10 mouse cellular contexts compared by ENCODE assay signal in genomic region chr2:44242628-44243255, GRCm38 (mm10).
DNase-seq lines count a peak whose midpoint lies in the region; ATAC-seq lines count a peak whose summit lies in the region.
"Had no signal": no experiment of that assay in that cellular context is flagged by ENCODE, and none has a peak within 500 bp of the region (broad histone marks: within the 10 kb centered on the region; RNA-seq: fewer than 3 reads in every experiment).

No protein-coding gene starts in this region.

- H3K4me2 ChIP-seq in heart, embryonic 11.5 days = no peak overlapping the region

- ATAC-seq in heart, embryonic 11.5 days (replicated peaks; ENCODE audit: insufficient number of reproducible peaks, low FRiP score, low TSS enrichment) = no peak

- no peaks in the 10 kb centered on the region for H3K4me1 ChIP-seq in heart, embryonic 11.5 days (ENCODE audit: control insufficient read depth, insufficient read depth, low read length)
- H3K4me1 ChIP-seq in limb, embryonic 10.5 days = no peaks in the 10 kb centered on the region

- H3K9me3 ChIP-seq in heart, embryonic 11.5 days (replicated peaks; ENCODE audit: control insufficient read depth, low read length) = no peaks in the 10 kb centered on the region
- no peaks in the 10 kb centered on the region for H3K9me3 ChIP-seq in limb, embryonic 10.5 days (replicated peaks)

- H3K27ac ChIP-seq in heart, embryonic 11.5 days (ENCODE audit: low read depth, low read length) = no peak overlapping the region
- no peak overlapping the region for H3K27ac ChIP-seq in limb, embryonic 10.5 days

- 80% methylated on average over 15 of the region's 15 CpGs for WGBS in heart, embryonic 11.5 days (ENCODE audit: insufficient replicate concordance)
- WGBS in limb, embryonic 10.5 days = 93% methylated on average over 15 of the region's 15 CpGs

- no peak overlapping the region for H3K4me3 ChIP-seq in heart, embryonic 11.5 days (ENCODE audit: low read depth, low read length)
- H3K4me3 ChIP-seq in limb, embryonic 10.5 days = no peak overlapping the region

- DNase-seq in heart, adult 11 months = peak; percentile 90
- peak; percentile 27 to 44 for DNase-seq in right cerebral cortex, adult 2 months (ENCODE audit: low spot score in 2 of 2)
- DNase-seq in right cerebral cortex, postnatal 25 days = no peak
- peak; percentile 21 to 35 for DNase-seq in left cerebral cortex, postnatal 10 days (ENCODE audit: extremely low spot score in 1 of 2, low spot score in 2 of 2)
- no peak for DNase-seq in limb, embryonic 10.5 days (ENCODE audit: low spot score)
- DNase-seq in testis, postnatal 10 days (ENCODE audit: low spot score) = no peak
- no peak for DNase-seq in embryo, embryonic 10.5 days (ENCODE audit: low spot score)
- DNase-seq: cerebellum, postnatal 36 days had no signal

- H3K9ac ChIP-seq in heart, embryonic 11.5 days (ENCODE audit: low read depth, low read length) = no peak overlapping the region

- intact Hi-C loops in left cerebral cortex, postnatal 10 days (cut with DNase I) = no loop called here

- no peaks in the 10 kb centered on the region for H3K36me3 ChIP-seq in heart, embryonic 11.5 days (ENCODE audit: control insufficient read depth, insufficient read depth, low read length)
- no peaks in the 10 kb centered on the region for H3K36me3 ChIP-seq in limb, embryonic 10.5 days

- H3K27me3 ChIP-seq in heart, embryonic 11.5 days (ENCODE audit: control insufficient read depth, insufficient read depth, low read length) = no peaks in the 10 kb centered on the region
- H3K27me3 ChIP-seq in limb, embryonic 10.5 days (ENCODE audit: low read depth, poor library complexity, severe bottlenecking) = no peaks in the 10 kb centered on the region
- H3K27me3 ChIP-seq: CH12.LX had no signal

Comparison
In these comparisons a context has a peak if more than half of its experiments do, and no peak if none do; other contexts are left out.
1. DNase-seq: peak in heart, adult 11 months (single experiment), right cerebral cortex, adult 2 months (2 of 2) and left cerebral cortex, postnatal 10 days (2 of 2); none in right cerebral cortex, postnatal 25 days (single experiment), limb, embryonic 10.5 days (single experiment), testis, postnatal 10 days (single experiment) and embryo, embryonic 10.5 days (single experiment).